Mouse (Mus musculus): Measurements from ENCODE around the gene Dgkz. TPM values are rescaled to one million over a fixed set of nuclear protein-coding genes. Genes with fewer than 3 reads are reported as not detected.

The Dgkz gene
- polyA plus RNA-seq (2017; shearing (Covaris generic)) = 100 to 1,000 TPM in 1 of 2 experiments, 10 to 100 TPM in 1; 98.3 to 132 TPM

GRCm38 (mm10) chr2:91975581-91976541, at the start of gene Dgkz:
Gene Dgkz, minus strand, starts transcription at chr2:91975864.
- peak; percentile 73 for ATAC-seq

GRCm38 (mm10) chr2:92025202-92025601, 49.5 kb upstream of the Dgkz start:
- no peak for ATAC-seq

- ATAC-seq = peak; percentile 63
Observed at GRCm38 (mm10) chr2:92024274-92024672, 48.6 kb upstream of the Dgkz start, which contains the start of gene Creb3l1. Gene Creb3l1, minus strand, starts transcription at chr2:92024502.

GRCm38 (mm10) chr2:92023362-92024273, 48.0 kb upstream of the Dgkz start:
- no peak for ATAC-seq

GRCm38 (mm10) chr2:92020676-92021265, 45.1 kb upstream of the Dgkz start:
- ATAC-seq = no peak

- ATAC-seq = no peak
Observed at GRCm38 (mm10) chr2:92017440-92017839, 41.8 kb upstream of the Dgkz start.

- no peak for ATAC-seq
Observed at GRCm38 (mm10) chr2:92016981-92017380, 41.3 kb upstream of the Dgkz start.

GRCm38 (mm10) chr2:92014891-92015290, 39.2 kb upstream of the Dgkz start:
- ATAC-seq = no peak

- ATAC-seq = no peak
Observed at GRCm38 (mm10) chr2:92014248-92014647, 38.6 kb upstream of the Dgkz start.

- ATAC-seq = no peak
Observed at GRCm38 (mm10) chr2:92012768-92013445, 37.2 kb upstream of the Dgkz start.

GRCm38 (mm10) chr2:92011424-92012353, 36.0 kb upstream of the Dgkz start:
- ATAC-seq = no peak

GRCm38 (mm10) chr2:92008623-92009404, 33.1 kb upstream of the Dgkz start:
- no peak for ATAC-seq

- peak; percentile 100 for ATAC-seq
Observed at GRCm38 (mm10) chr2:92007933-92008622, 32.4 kb upstream of the Dgkz start.

GRCm38 (mm10) chr2:92006983-92007921, 31.6 kb upstream of the Dgkz start:
- no peak for ATAC-seq

GRCm38 (mm10) chr2:92006491-92006890, 30.8 kb upstream of the Dgkz start:
- ATAC-seq = no peak

- no peak for ATAC-seq
Observed at GRCm38 (mm10) chr2:92004617-92005016, 29.0 kb upstream of the Dgkz start.

GRCm38 (mm10) chr2:91997905-91998608, 22.4 kb upstream of the Dgkz start:
- ATAC-seq = no peak

- ATAC-seq = no peak
Observed at GRCm38 (mm10) chr2:91996006-91996405, 20.3 kb upstream of the Dgkz start.
